Comparison of ENCODE assay signal across 8 mouse cellular contexts in genomic region chr12:10390671-10391441, GRCm38 (mm10). TPM values are rescaled to one million over a fixed set of nuclear protein-coding genes. Genes with fewer than 3 reads are reported as not detected.
DNase-seq lines count a peak whose midpoint lies in the region; ATAC-seq lines count a peak whose summit lies in the region.

Gene Rdh14, plus strand, starts transcription at chr12:10390772.

- under 1% methylated on average over 53 of the region's 53 CpGs for WGBS in heart, embryonic 14.5 days
- WGBS in liver, embryonic 13.5 days (ENCODE audit: insufficient replicate concordance), result 1% methylated on average over 52 of the region's 53 CpGs
- WGBS in stomach, embryonic 16.5 days, result under 1% methylated on average over 53 of the region's 53 CpGs

- peak within 1 kb of the TSS; percentile 73 to 93 for H3K4me3 ChIP-seq in heart, embryonic 14.5 days (ENCODE audit: control insufficient read depth in 1 of 2, insufficient read depth in 1 of 2, low read depth in 1 of 2, low read length in 2 of 2)
- H3K4me3 ChIP-seq in liver, embryonic 13.5 days (replicated peaks), result peak within 1 kb of the TSS; percentile 79
- peak within 1 kb of the TSS; percentile 77 for H3K4me3 ChIP-seq in stomach, embryonic 16.5 days (replicated peaks; ENCODE audit: low read length)

- H3K27me3 ChIP-seq in heart, embryonic 14.5 days (ENCODE audit: control insufficient read depth, insufficient read depth, low read length), result no peaks in the 10 kb centered on the region
- no peaks in the 10 kb centered on the region for H3K27me3 ChIP-seq in liver, embryonic 13.5 days
- no peaks in the 10 kb centered on the region for H3K27me3 ChIP-seq in stomach, embryonic 16.5 days (ENCODE audit: control insufficient read depth, insufficient read depth, low read length)

- H3K4me2 ChIP-seq in heart, embryonic 14.5 days (ENCODE audit: low read length), result peak within 1 kb of the TSS; percentile 69
- H3K4me2 ChIP-seq in liver, embryonic 13.5 days, result peak within 1 kb of the TSS; percentile 72
- peak within 1 kb of the TSS; percentile 70 for H3K4me2 ChIP-seq in stomach, embryonic 16.5 days (ENCODE audit: low read depth, low read length)

- DNase-seq in CD4-positive, CD25-positive, alpha-beta regulatory T cell, adult 2 months (ENCODE audit: low read depth, low spot score), result peak; percentile 95
- peak; percentile 66 for DNase-seq in c-Kit-negative CD71-positive TER-119-positive erythroid progenitor cells, embryonic 14.5 days (ENCODE audit: low read depth, low spot score)
- peak; percentile 85 for DNase-seq in fibroblast of lung, adult 2 months (ENCODE audit: low read depth)
- DNase-seq in kidney, postnatal 14 days, result peak; percentile 97
- DNase-seq in liver, embryonic 13.5 days, result peak; percentile 86
- DNase-seq in neural tube, embryonic 10.5 days (ENCODE audit: extremely low spot score, low spot score), result peak; percentile 92

- peaks cover 0 to 12% of the 10 kb centered on the region in 2 experiments; a peak in 2 of 4 replicates for H3K4me1 ChIP-seq in heart, embryonic 14.5 days (ENCODE audit: control insufficient read depth in 2 of 2, insufficient read depth in 2 of 2, low read length in 2 of 2)
- H3K4me1 ChIP-seq in liver, embryonic 13.5 days (replicated peaks), result peaks cover 6% of the 10 kb centered on the region
- peaks cover 4% of the 10 kb centered on the region for H3K4me1 ChIP-seq in stomach, embryonic 16.5 days (ENCODE audit: control insufficient read depth, insufficient read depth, low read length)

- H3K36me3 ChIP-seq in heart, embryonic 14.5 days (ENCODE audit: control insufficient read depth, insufficient read depth, low read length), result peaks cover 14% of the 10 kb centered on the region
- 0 out of 2 replicates have a peak, but pooled peaks cover 8% of the 10 kb centered on the region for H3K36me3 ChIP-seq in liver, embryonic 13.5 days
- H3K36me3 ChIP-seq in stomach, embryonic 16.5 days (ENCODE audit: control insufficient read depth, insufficient read depth, low read length), result 0 out of 2 replicates have a peak, but pooled peaks cover 6% of the 10 kb centered on the region

- peak; percentile 95 for ATAC-seq in heart, embryonic 14.5 days (ENCODE audit: insufficient number of reproducible peaks, insufficient read depth, low FRiP score, low read depth)
- ATAC-seq in liver, embryonic 13.5 days (ENCODE audit: low read depth), result peak; percentile 99
- peak; percentile 98 for ATAC-seq in stomach, embryonic 16.5 days (ENCODE audit: insufficient read depth, low FRiP score)

- peak within 1 kb of the TSS; percentile 95 for H3K9ac ChIP-seq in heart, embryonic 14.5 days (ENCODE audit: low read length)
- H3K9ac ChIP-seq in liver, embryonic 13.5 days, result peak within 1 kb of the TSS; percentile 83
- peak within 1 kb of the TSS; percentile 99 for H3K9ac ChIP-seq in stomach, embryonic 16.5 days (ENCODE audit: low read length)

- peak within 1 kb of the TSS; percentile 96 to 100 for H3K27ac ChIP-seq in heart, embryonic 14.5 days (replicated peaks in 1 of 2; ENCODE audit: control insufficient read depth in 1 of 2, insufficient read depth in 1 of 2, low read depth in 2 of 2, low read length in 2 of 2)
- H3K27ac ChIP-seq in liver, embryonic 13.5 days, result peak within 1 kb of the TSS; percentile 86
- H3K27ac ChIP-seq in stomach, embryonic 16.5 days (ENCODE audit: low read length), result peak within 1 kb of the TSS; percentile 96

- no peaks in the 10 kb centered on the region for H3K9me3 ChIP-seq in heart, embryonic 14.5 days (ENCODE audit: control insufficient read depth, low read length)
- no peaks in the 10 kb centered on the region for H3K9me3 ChIP-seq in liver, embryonic 13.5 days (replicated peaks)
- H3K9me3 ChIP-seq in stomach, embryonic 16.5 days (replicated peaks; ENCODE audit: control insufficient read depth, low read length), result no peaks in the 10 kb centered on the region

RNA-seq across cellular contexts. Expression of gene Rdh14, which starts in this region (rescaled TPM):
- 70.1 and 71.7 TPM in 2 replicates for polyA plus RNA-seq in heart, embryonic 14.5 days (2014; fragmentation: Nextera tagmentation; extraction: Ambion mirVana)
- 13.3 and 14.8 TPM in 2 replicates for polyA plus RNA-seq in liver, embryonic 13.5 days (2015; fragmentation: Nextera tagmentation; extraction: Ambion mirVana)
- polyA plus RNA-seq in stomach, embryonic 16.5 days (2015; fragmentation: Nextera tagmentation; extraction: Ambion mirVana), result 31.1 and 35.9 TPM in 2 replicates

Comparison
In these comparisons a context has a peak if more than half of its experiments do, and no peak if none do; other contexts are left out.
1. Peak in every context shown above with its lines: DNase-seq, ATAC-seq, H3K4me3 ChIP-seq and H3K27ac ChIP-seq.